Mouse (Mus musculus): ENCODE data around the gene Arsb.

DNA sequence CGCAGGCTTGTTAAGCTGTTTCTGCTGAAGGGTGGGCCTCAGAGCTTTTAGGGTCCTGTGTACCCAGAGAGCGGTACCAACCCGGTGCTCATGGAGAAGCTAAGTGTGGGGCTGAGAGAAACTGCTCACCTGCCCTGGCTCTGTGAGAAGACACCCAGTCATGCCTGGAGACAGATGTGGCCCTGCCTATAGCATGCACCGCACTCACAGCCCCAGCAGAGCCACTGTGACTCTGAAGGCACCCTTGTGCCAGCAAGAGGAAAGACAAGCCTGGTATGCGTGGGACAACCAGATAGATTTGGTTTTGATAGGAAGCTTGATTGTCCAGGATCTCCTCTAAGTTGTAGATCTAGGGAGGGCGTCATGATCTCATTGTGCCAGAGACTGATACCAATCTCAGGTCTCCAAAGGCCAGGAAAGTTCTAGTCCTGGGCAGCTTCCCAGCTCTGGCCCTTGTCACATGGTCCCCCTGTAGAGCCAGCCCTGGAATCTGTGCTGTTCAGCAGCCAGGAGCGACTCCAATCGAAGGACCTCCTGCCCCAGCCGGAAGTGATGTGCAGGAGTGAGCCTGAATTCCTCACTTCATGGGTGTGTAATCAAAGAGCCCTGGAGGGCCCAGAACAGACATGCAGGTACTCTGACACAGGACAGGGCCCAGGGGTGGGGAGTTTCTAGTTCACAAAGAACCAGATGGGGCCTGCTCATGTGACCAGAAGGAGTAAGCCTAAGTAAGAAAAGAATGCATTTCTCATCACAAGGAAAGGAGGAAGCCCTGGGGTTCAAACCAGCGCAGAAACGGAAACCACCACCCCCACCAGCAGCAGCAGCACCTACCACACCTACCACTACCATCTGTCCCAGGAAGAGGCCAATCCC lies 218.5 kb downstream of the Arsb start:
- TF ChIP-seq POLR2A (IDR thresholded peaks at IDR 0.05; ENCODE audit: low read depth, low read length), result no peak
- TF ChIP-seq CTCF (IDR thresholded peaks at IDR 0.05; ENCODE audit: borderline replicate concordance, insufficient read depth, low read length), result no peak
